Mouse (Mus musculus) neural tube, postnatal 0 days (tissue): ENCODE data around the gene Wnt11. TPM values are rescaled to one million over a fixed set of nuclear protein-coding genes. Genes with fewer than 3 reads are reported as not detected.

Experiments used
- polyA plus RNA-seq: library from polyadenylated mRNA; unstranded; fragments of >200 nt; fragmentation: Nextera tagmentation; extraction: Ambion mirVana; gene quantifications from 2 replicates; pipeline ENCODE4 v1.2.1, GENCODE M21; 2015

Gene Wnt11
- polyA plus RNA-seq: 2.2 and 2.8 TPM in 2 replicates

GRCm38 (mm10) chr7:98834711-98835321, at the start of gene Wnt11:
Gene Wnt11, plus strand, starts transcription at chr7:98835112.

Other genes starting within 250 kb of the Wnt11 start
- 16.8 and 17.0 TPM in 2 replicates for gene Emsy, start 178.3 kb upstream of the Wnt11 start, polyA plus RNA-seq
- gene Thap12, start 132.0 kb upstream of the Wnt11 start, polyA plus RNA-seq: 42.7 and 45.4 TPM in 2 replicates